Mouse (Mus musculus): ENCODE results near the gene Vsx1. TPM values are rescaled to one million over a fixed set of nuclear protein-coding genes. Genes with fewer than 3 reads are reported as not detected.

The Vsx1 gene
- polyA plus RNA-seq, 1 experiment from 2014 or later: 1.9 TPM

- Histone ChIP-seq H3K27ac (ENCODE audit: low read depth, low read length) (no peak overlapping the region), H3K4me2 (replicated peaks; ENCODE audit: low read depth, low read length) (peak overlapping the region; percentile 71), H3K36me3 (ENCODE audit: control insufficient read depth, insufficient read depth, low read length) (no peaks in the 10 kb centered on the region), H3K4me3 (ENCODE audit: low read depth, low read length) (peak overlapping the region; percentile 40), H3K4me1 (replicated peaks; ENCODE audit: control insufficient read depth, insufficient read depth, low read length) (no peaks in the 10 kb centered on the region; the same call in 1 of the 2 replicates), H3K9ac (ENCODE audit: low read depth, low read length) (peak overlapping the region; percentile 50), H3K27me3 (ENCODE audit: control insufficient read depth, insufficient read depth, low read length) (peaks cover 55% of the 10 kb centered on the region), H3K9me3 (ENCODE audit: control insufficient read depth, low read length) (no peaks in the 10 kb centered on the region)
- DNase-seq (ENCODE audit: low spot score) (peak; percentile 55), ATAC-seq (ENCODE audit: low FRiP score) (0 out of 2 replicates have a peak, but pooled peaks have one; percentile 1)
- 4% methylated on average over 22 of the region's 23 CpGs for WGBS
These were observed 1.2 kb downstream of the Vsx1 start for GRCm38 (mm10) chr2:150687871-150688540.

- H3K27me3 ChIP-seq (ENCODE audit: control insufficient read depth, insufficient read depth, low read length): peaks cover 40% of the 10 kb centered on the region
- H3K9ac ChIP-seq (ENCODE audit: low read depth, low read length): no peak overlapping the region
- H3K4me3 ChIP-seq (ENCODE audit: low read depth, low read length): no peak overlapping the region
- H3K27ac ChIP-seq (ENCODE audit: low read depth, low read length): no peak overlapping the region
- DNase-seq (ENCODE audit: low spot score) (no peak), ATAC-seq (ENCODE audit: low FRiP score) (no peak)
- H3K36me3 ChIP-seq (ENCODE audit: control insufficient read depth, insufficient read depth, low read length): no peaks in the 10 kb centered on the region
- H3K4me1 ChIP-seq (replicated peaks; ENCODE audit: control insufficient read depth, insufficient read depth, low read length): no peaks in the 10 kb centered on the region; the same call in 1 of the 2 replicates
- 91% methylated on average over 9 of the region's 9 CpGs for WGBS
- H3K4me2 ChIP-seq (replicated peaks; ENCODE audit: low read depth, low read length): no peak overlapping the region
- no peaks in the 10 kb centered on the region for H3K9me3 ChIP-seq (ENCODE audit: control insufficient read depth, low read length)
These were observed 3.8 kb downstream of the Vsx1 start for GRCm38 (mm10) chr2:150685389-150685788.

GRCm38 (mm10) chr2:150684451-150684850, 4.7 kb downstream of the Vsx1 start:
- Histone ChIP-seq H3K4me2 (replicated peaks; ENCODE audit: low read depth, low read length) (no peak overlapping the region), H3K9ac (ENCODE audit: low read depth, low read length) (no peak overlapping the region), H3K9me3 (ENCODE audit: control insufficient read depth, low read length) (no peaks in the 10 kb centered on the region), H3K27me3 (ENCODE audit: control insufficient read depth, insufficient read depth, low read length) (peaks cover 31% of the 10 kb centered on the region), H3K27ac (ENCODE audit: low read depth, low read length) (no peak overlapping the region), H3K36me3 (ENCODE audit: control insufficient read depth, insufficient read depth, low read length) (no peaks in the 10 kb centered on the region), H3K4me1 (replicated peaks; ENCODE audit: control insufficient read depth, insufficient read depth, low read length) (no peaks in the 10 kb centered on the region; the same call in 1 of the 2 replicates), H3K4me3 (ENCODE audit: low read depth, low read length) (no peak overlapping the region)
- ATAC-seq (ENCODE audit: low FRiP score) (no peak), DNase-seq (ENCODE audit: low spot score) (no peak)
- WGBS: 84% methylated on average over 12 of the region's 12 CpGs

- no peak for DNase-seq (ENCODE audit: low spot score)
- H3K27me3 ChIP-seq (ENCODE audit: control insufficient read depth, insufficient read depth, low read length): peaks cover 14% of the 10 kb centered on the region
- no peak overlapping the region for H3K9ac ChIP-seq (ENCODE audit: low read depth, low read length)
- H3K4me3 ChIP-seq (ENCODE audit: low read depth, low read length): no peak overlapping the region
- no peaks in the 10 kb centered on the region for H3K4me1 ChIP-seq (replicated peaks; ENCODE audit: control insufficient read depth, insufficient read depth, low read length)
- no peaks in the 10 kb centered on the region for H3K36me3 ChIP-seq (ENCODE audit: control insufficient read depth, insufficient read depth, low read length)
- ATAC-seq (ENCODE audit: low FRiP score): no peak
- no peak overlapping the region for H3K27ac ChIP-seq (ENCODE audit: low read depth, low read length)
- no peak overlapping the region for H3K4me2 ChIP-seq (replicated peaks; ENCODE audit: low read depth, low read length)
- H3K9me3 ChIP-seq (ENCODE audit: control insufficient read depth, low read length): no peaks in the 10 kb centered on the region
- WGBS: 75% methylated on average over 4 of the region's 4 CpGs
These were observed 7.6 kb downstream of the Vsx1 start for GRCm38 (mm10) chr2:150681581-150681980.

- Histone ChIP-seq H3K4me3 (ENCODE audit: low read depth, low read length) (no peak overlapping the region), H3K4me2 (replicated peaks; ENCODE audit: low read depth, low read length) (no peak overlapping the region), H3K9ac (ENCODE audit: low read depth, low read length) (no peak overlapping the region), H3K27ac (ENCODE audit: low read depth, low read length) (no peak overlapping the region), H3K4me1 (replicated peaks; ENCODE audit: control insufficient read depth, insufficient read depth, low read length) (no peaks in the 10 kb centered on the region), H3K27me3 (ENCODE audit: control insufficient read depth, insufficient read depth, low read length) (peaks cover 3% of the 10 kb centered on the region; the same call in 1 of the 2 replicates), H3K36me3 (ENCODE audit: control insufficient read depth, insufficient read depth, low read length) (no peaks in the 10 kb centered on the region), H3K9me3 (ENCODE audit: control insufficient read depth, low read length) (no peaks in the 10 kb centered on the region)
- no peak for ATAC-seq (ENCODE audit: low FRiP score)
- WGBS: 4% methylated on average over 3 of the region's 3 CpGs
- DNase-seq (ENCODE audit: low spot score): peak; percentile 88
These were observed 10.8 kb downstream of the Vsx1 start for GRCm38 (mm10) chr2:150678392-150678791.

- WGBS: 18% methylated on average over 1 of the region's 1 CpGs
- H3K27me3 ChIP-seq (ENCODE audit: control insufficient read depth, insufficient read depth, low read length): peaks cover 6% of the 10 kb centered on the region
- H3K4me3 ChIP-seq (ENCODE audit: low read depth, low read length): no peak overlapping the region
- no peaks in the 10 kb centered on the region for H3K36me3 ChIP-seq (ENCODE audit: control insufficient read depth, insufficient read depth, low read length)
- ATAC-seq (ENCODE audit: low FRiP score): no peak
- H3K27ac ChIP-seq (ENCODE audit: low read depth, low read length): no peak overlapping the region
- no peaks in the 10 kb centered on the region for H3K9me3 ChIP-seq (ENCODE audit: control insufficient read depth, low read length)
- no peak overlapping the region for H3K9ac ChIP-seq (ENCODE audit: low read depth, low read length)
- no peak for DNase-seq (ENCODE audit: low spot score)
- no peak overlapping the region for H3K4me2 ChIP-seq (replicated peaks; ENCODE audit: low read depth, low read length)
- H3K4me1 ChIP-seq (replicated peaks; ENCODE audit: control insufficient read depth, insufficient read depth, low read length): no peaks in the 10 kb centered on the region
These were observed 13.6 kb downstream of the Vsx1 start for GRCm38 (mm10) chr2:150675525-150675924.

GRCm38 (mm10) chr2:150674900-150675299, 14.3 kb downstream of the Vsx1 start:
- peaks cover 6% of the 10 kb centered on the region for H3K27me3 ChIP-seq (ENCODE audit: control insufficient read depth, insufficient read depth, low read length)
- H3K27ac ChIP-seq (ENCODE audit: low read depth, low read length): no peak overlapping the region
- H3K4me3 ChIP-seq (ENCODE audit: low read depth, low read length): no peak overlapping the region
- no peak overlapping the region for H3K4me2 ChIP-seq (replicated peaks; ENCODE audit: low read depth, low read length)
- H3K36me3 ChIP-seq (ENCODE audit: control insufficient read depth, insufficient read depth, low read length): no peaks in the 10 kb centered on the region
- DNase-seq (ENCODE audit: low spot score): peak; percentile 89
- WGBS: 4% methylated on average over 2 of the region's 2 CpGs
- ATAC-seq (ENCODE audit: low FRiP score): peak; percentile 72
- no peaks in the 10 kb centered on the region for H3K4me1 ChIP-seq (replicated peaks; ENCODE audit: control insufficient read depth, insufficient read depth, low read length)
- no peak overlapping the region for H3K9ac ChIP-seq (ENCODE audit: low read depth, low read length)
- H3K9me3 ChIP-seq (ENCODE audit: control insufficient read depth, low read length): no peaks in the 10 kb centered on the region

- WGBS: 88% methylated on average over 11 of the region's 11 CpGs
- no peaks in the 10 kb centered on the region for H3K4me1 ChIP-seq (replicated peaks; ENCODE audit: control insufficient read depth, insufficient read depth, low read length)
- DNase-seq (ENCODE audit: low spot score): no peak
- no peak overlapping the region for H3K27ac ChIP-seq (ENCODE audit: low read depth, low read length)
- no peak overlapping the region for H3K4me3 ChIP-seq (ENCODE audit: low read depth, low read length)
- H3K4me2 ChIP-seq (replicated peaks; ENCODE audit: low read depth, low read length): no peak overlapping the region
- H3K9me3 ChIP-seq (ENCODE audit: control insufficient read depth, low read length): no peaks in the 10 kb centered on the region
- no peak overlapping the region for H3K9ac ChIP-seq (ENCODE audit: low read depth, low read length)
- no peak for ATAC-seq (ENCODE audit: low FRiP score)
- peaks cover 8% of the 10 kb centered on the region for H3K27me3 ChIP-seq (ENCODE audit: control insufficient read depth, insufficient read depth, low read length)
- no peaks in the 10 kb centered on the region for H3K36me3 ChIP-seq (ENCODE audit: control insufficient read depth, insufficient read depth, low read length)
These were observed 15.2 kb downstream of the Vsx1 start for GRCm38 (mm10) chr2:150673929-150674328.

- Histone ChIP-seq H3K9me3 (ENCODE audit: control insufficient read depth, low read length) (no peaks in the 10 kb centered on the region), H3K4me1 (replicated peaks; ENCODE audit: control insufficient read depth, insufficient read depth, low read length) (no peaks in the 10 kb centered on the region), H3K27ac (ENCODE audit: low read depth, low read length) (no peak overlapping the region), H3K27me3 (ENCODE audit: control insufficient read depth, insufficient read depth, low read length) (peaks cover 5% of the 10 kb centered on the region), H3K4me3 (ENCODE audit: low read depth, low read length) (no peak overlapping the region), H3K4me2 (replicated peaks; ENCODE audit: low read depth, low read length) (no peak overlapping the region), H3K36me3 (ENCODE audit: control insufficient read depth, insufficient read depth, low read length) (no peaks in the 10 kb centered on the region), H3K9ac (ENCODE audit: low read depth, low read length) (no peak overlapping the region)
- DNase-seq (ENCODE audit: low spot score) (no peak), ATAC-seq (ENCODE audit: low FRiP score) (no peak)
- WGBS: 82% methylated on average over 8 of the region's 8 CpGs
These were observed 17.4 kb downstream of the Vsx1 start for GRCm38 (mm10) chr2:150671609-150672290.
